12 mouse cellular contexts compared by ENCODE assay signal in genomic region chr12:76780639-76781468, GRCm38 (mm10). TPM values are rescaled to one million over a fixed set of nuclear protein-coding genes. Genes with fewer than 3 reads are reported as not detected.
A peak's percentile ranks its signal among the peaks of the same experiment; 100 is the strongest.
DNase-seq lines count a peak whose midpoint lies in the region; ATAC-seq and TF ChIP-seq lines count a peak whose summit lies in the region.
"Had no signal": no experiment of that assay in that cellular context is flagged by ENCODE, and none has a peak within 500 bp of the region (broad histone marks: within the 10 kb centered on the region; RNA-seq: fewer than 3 reads in every experiment).

No protein-coding gene starts in this region.

- H3K36me3 ChIP-seq in forebrain, embryonic 12.5 days (replicated peaks) = no peaks in the 10 kb centered on the region; the same call in 1 of the 2 replicates
- no peaks in the 10 kb centered on the region for H3K36me3 ChIP-seq in hindbrain, postnatal 0 days (ENCODE audit: insufficient read depth, low read length)

- WGBS in forebrain, embryonic 12.5 days = 67% methylated on average over 12 of the region's 12 CpGs
- WGBS in hindbrain, postnatal 0 days = 47% methylated on average over 12 of the region's 12 CpGs

- ATAC-seq in forebrain, embryonic 12.5 days (ENCODE audit: low FRiP score) = no peak
- ATAC-seq in hindbrain, postnatal 0 days = peak; percentile 55; the same call in 1 of the 2 replicates

- no peak overlapping the region for H3K4me3 ChIP-seq in forebrain, embryonic 12.5 days (replicated peaks)
- no peak overlapping the region for H3K4me3 ChIP-seq in hindbrain, postnatal 0 days (ENCODE audit: low read length)
- H3K4me3 ChIP-seq: layer of hippocampus, adult 2 months had no signal

- H3K4me2 ChIP-seq in forebrain, embryonic 12.5 days = no peak overlapping the region
- no peak overlapping the region for H3K4me2 ChIP-seq in hindbrain, postnatal 0 days (ENCODE audit: low read depth, low read length)

- no peaks in the 10 kb centered on the region for H3K27me3 ChIP-seq in forebrain, embryonic 12.5 days
- no peaks in the 10 kb centered on the region for H3K27me3 ChIP-seq in hindbrain, postnatal 0 days (ENCODE audit: insufficient read depth, low read length)

- peak overlapping the region; percentile 65 for H3K27ac ChIP-seq in forebrain, embryonic 12.5 days
- H3K27ac ChIP-seq in hindbrain, postnatal 0 days = peak overlapping the region; percentile 56; the same call in 1 of the 2 replicates
- H3K27ac ChIP-seq: layer of hippocampus, adult 2 months had no signal

- H3K9ac ChIP-seq in forebrain, embryonic 12.5 days = no peak overlapping the region
- H3K9ac ChIP-seq in hindbrain, postnatal 0 days (replicated peaks; ENCODE audit: low read length) = no peak overlapping the region

- no peaks in the 10 kb centered on the region for H3K9me3 ChIP-seq in forebrain, embryonic 12.5 days
- no peaks in the 10 kb centered on the region for H3K9me3 ChIP-seq in hindbrain, postnatal 0 days (ENCODE audit: low read length)

- H3K4me1 ChIP-seq in forebrain, embryonic 12.5 days = 0 out of 2 replicates have a peak, but pooled peaks cover 11% of the 10 kb centered on the region
- no peaks in the 10 kb centered on the region for H3K4me1 ChIP-seq in hindbrain, postnatal 0 days (ENCODE audit: insufficient read depth, low read length)

- no peak for TF ChIP-seq CTCF in hindbrain, postnatal 0 days (IDR thresholded peaks at IDR 0.05; ENCODE audit: low read depth)

- peak; percentile 47 to 70 for DNase-seq in cerebellum, postnatal 10 days
- no peak for DNase-seq in cerebellum, adult 8-10 months
- peak; percentile 18 for DNase-seq in layer of hippocampus, adult 9-11 months
- no peak for DNase-seq in layer of hippocampus, postnatal 36 days
- peak; percentile 47 for DNase-seq in hindbrain, postnatal 0 days (ENCODE audit: low spot score)
- no peak for DNase-seq in T-cell, adult 2 months (ENCODE audit: low spot score)
- DNase-seq in adrenal gland, postnatal 25 days = no peak
- DNase-seq: cerebellum, postnatal 36 days; gastrocnemius, postnatal 25 days; kidney, adult 8-10 months had no signal

RNA-seq across cellular contexts. Expression of gene Gpx2, which starts 14.5 kb away (rescaled TPM):
- under 1 TPM; 0.27 to 0.51 TPM for total RNA-seq in layer of hippocampus, postnatal 36 days (2021)
- 0.33 and 1.2 TPM in 2 replicates for polyA plus RNA-seq in forebrain, embryonic 12.5 days (2016; fragmentation: Nextera tagmentation; extraction: Ambion mirVana)
- not detected in 2 replicates for total RNA-seq in hindbrain, postnatal 0 days (2014; rRNA removed)
- polyA plus RNA-seq in hindbrain, postnatal 0 days (2015; fragmentation: Nextera tagmentation; extraction: Ambion mirVana) = 0.16 and 0.30 TPM in 2 replicates
- total RNA-seq in adrenal gland, postnatal 25 days (2021) = not detected in 2 replicates
- total RNA-seq: gastrocnemius, postnatal 25 days had no signal

RNA-seq across cellular contexts. Expression of gene Fntb, which starts 15.5 kb away (rescaled TPM):
- 10 to 100 TPM; 24.3 to 27.1 TPM for total RNA-seq in layer of hippocampus, postnatal 36 days (2021)
- 35.2 and 37.3 TPM in 2 replicates for polyA plus RNA-seq in forebrain, embryonic 12.5 days (2016; fragmentation: Nextera tagmentation; extraction: Ambion mirVana)
- total RNA-seq in hindbrain, postnatal 0 days (2014; rRNA removed) = 31.3 and 33.2 TPM in 2 replicates
- polyA plus RNA-seq in hindbrain, postnatal 0 days (2015; fragmentation: Nextera tagmentation; extraction: Ambion mirVana) = 35.0 and 36.2 TPM in 2 replicates
- total RNA-seq in adrenal gland, postnatal 25 days (2021) = 11.1 and 15.0 TPM in 2 replicates

RNA-seq across cellular contexts. Expression of gene Churc1, which starts 15.5 kb away (rescaled TPM):
- total RNA-seq in layer of hippocampus, postnatal 36 days (2021) = 10 to 100 TPM; 33.0 to 34.6 TPM
- polyA plus RNA-seq in forebrain, embryonic 12.5 days (2016; fragmentation: Nextera tagmentation; extraction: Ambion mirVana) = 70.1 and 79.0 TPM in 2 replicates
- 46.8 and 51.0 TPM in 2 replicates for total RNA-seq in hindbrain, postnatal 0 days (2014; rRNA removed)
- 137 and 164 TPM in 2 replicates for polyA plus RNA-seq in hindbrain, postnatal 0 days (2015; fragmentation: Nextera tagmentation; extraction: Ambion mirVana)
- total RNA-seq in adrenal gland, postnatal 25 days (2021) = 62.5 and 83.0 TPM in 2 replicates

RNA-seq across cellular contexts. Expression of gene Rab15, which starts 41.9 kb away (rescaled TPM):
- total RNA-seq in layer of hippocampus, postnatal 36 days (2021) = 100 to 1,000 TPM; 182 to 188 TPM
- 11.8 and 13.8 TPM in 2 replicates for polyA plus RNA-seq in forebrain, embryonic 12.5 days (2016; fragmentation: Nextera tagmentation; extraction: Ambion mirVana)
- 86.8 and 110 TPM in 2 replicates for total RNA-seq in hindbrain, postnatal 0 days (2014; rRNA removed)
- polyA plus RNA-seq in hindbrain, postnatal 0 days (2015; fragmentation: Nextera tagmentation; extraction: Ambion mirVana) = 53.9 and 56.5 TPM in 2 replicates
- 1.6 and 3.3 TPM in 2 replicates for total RNA-seq in adrenal gland, postnatal 25 days (2021)

Comparison
In these comparisons a context has a peak if more than half of its experiments do, and no peak if none do; other contexts are left out.
1. DNase-seq: peak in cerebellum, postnatal 10 days (2 of 2), layer of hippocampus, adult 9-11 months (single experiment) and hindbrain, postnatal 0 days (single experiment); none in cerebellum, adult 8-10 months (single experiment), layer of hippocampus, postnatal 36 days (0 of 2), T-cell, adult 2 months (single experiment) and adrenal gland, postnatal 25 days (single experiment).